Mouse (Mus musculus) 416B (cell line): Measurements from ENCODE around the gene AU015836.
"Not testable (repeated sequence)": the region's sequence is repeated elsewhere in the genome, so short reads cannot be mapped to it uniquely, and the experiment has no call there.

Experiments used
- DNase-seq: peaks from one replicate; pipeline ENCODE4 v3.0.0; 2011; ENCODE audit warnings: low read depth

Gene AU015836

DNA sequence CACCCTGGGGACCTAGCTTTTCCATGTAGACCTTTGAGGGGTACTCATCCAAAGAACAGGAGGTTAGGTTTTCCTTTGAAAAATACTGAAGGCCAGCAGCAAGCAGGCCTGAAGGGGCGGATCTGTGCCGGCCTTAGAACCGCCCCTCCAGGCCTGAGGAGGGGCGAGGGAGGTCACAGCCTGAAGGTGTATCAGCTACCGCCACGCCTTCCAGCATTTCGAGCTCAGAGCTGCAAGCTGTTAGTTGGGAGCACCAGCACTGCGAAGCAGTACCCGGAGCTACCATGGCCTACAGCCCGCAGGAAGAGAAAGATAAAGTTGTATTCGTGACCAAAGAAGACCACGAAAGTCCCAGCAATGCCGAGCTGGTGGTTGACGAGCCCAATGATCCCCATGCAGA, at the start of gene AU015836:
Gene AU015836, plus strand, starts transcription at position 216 of the 400 bp plus-strand sequence.
- DNase-seq, result no peak

- no peak for DNase-seq
These were observed 49.4 kb upstream of the AU015836 start for GRCm38 (mm10) chrX:93919017-93919416.

DNA sequence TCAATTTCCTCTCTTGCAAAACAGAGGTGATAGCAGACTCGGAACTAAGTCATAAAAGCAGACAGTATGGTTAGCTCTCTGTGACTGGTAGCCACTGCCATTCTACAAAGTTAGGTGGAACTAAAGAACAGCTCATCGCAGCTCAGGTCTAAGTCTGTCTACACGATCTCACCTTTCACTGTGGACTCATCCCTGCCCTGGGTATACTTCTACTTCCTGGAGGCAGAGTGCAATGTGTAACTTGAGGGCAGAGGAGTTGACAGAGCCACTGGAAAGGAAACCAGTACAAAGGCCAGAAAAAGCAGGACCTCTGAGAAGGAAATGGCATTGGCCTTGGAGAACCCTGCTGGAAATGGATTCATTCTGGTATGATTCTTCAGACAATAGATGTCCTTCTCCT, 40.1 kb upstream of the AU015836 start:
- DNase-seq, result peak; percentile 24

DNA sequence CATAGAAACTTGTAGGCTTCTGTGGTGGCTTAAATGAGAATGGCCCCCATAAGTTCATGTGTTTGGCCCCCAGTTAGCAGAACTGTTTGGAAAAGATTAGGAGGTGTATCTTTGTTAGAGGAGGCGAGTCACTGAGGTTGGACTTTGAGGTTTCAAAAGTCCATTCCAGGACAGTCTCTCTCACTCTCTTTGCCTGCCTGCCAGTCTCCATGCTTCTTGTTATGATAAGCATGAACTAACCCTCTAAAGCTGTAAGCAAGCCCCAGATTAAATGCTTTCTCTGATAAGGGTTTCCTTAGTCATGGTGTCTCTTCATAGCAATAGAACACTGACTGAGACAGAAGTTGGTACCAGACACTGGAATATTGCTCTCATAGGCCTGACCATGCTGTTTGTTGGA, 39.7 kb upstream of the AU015836 start:
- DNase-seq, result peak; percentile 59

DNA sequence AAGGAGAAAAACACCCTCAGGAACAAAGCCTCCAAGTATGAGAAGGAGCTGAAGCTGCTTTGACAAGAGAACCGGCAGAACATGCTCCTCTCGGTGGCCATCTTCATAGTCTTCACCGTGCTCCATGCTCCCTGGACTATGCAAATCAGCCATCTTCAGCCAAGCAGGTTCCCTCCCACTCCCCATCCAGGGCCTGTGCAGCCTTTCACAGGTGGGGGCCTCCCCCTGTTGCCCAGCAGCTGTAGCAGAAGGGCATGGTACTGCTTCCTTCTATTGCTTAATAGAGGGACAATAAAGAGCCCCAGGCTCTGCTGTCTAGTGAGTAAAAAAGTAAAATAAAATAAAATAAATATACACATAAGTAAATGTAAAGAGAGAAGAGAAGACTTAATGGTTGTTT, 36.8 kb upstream of the AU015836 start:
- DNase-seq, result no peak

DNA sequence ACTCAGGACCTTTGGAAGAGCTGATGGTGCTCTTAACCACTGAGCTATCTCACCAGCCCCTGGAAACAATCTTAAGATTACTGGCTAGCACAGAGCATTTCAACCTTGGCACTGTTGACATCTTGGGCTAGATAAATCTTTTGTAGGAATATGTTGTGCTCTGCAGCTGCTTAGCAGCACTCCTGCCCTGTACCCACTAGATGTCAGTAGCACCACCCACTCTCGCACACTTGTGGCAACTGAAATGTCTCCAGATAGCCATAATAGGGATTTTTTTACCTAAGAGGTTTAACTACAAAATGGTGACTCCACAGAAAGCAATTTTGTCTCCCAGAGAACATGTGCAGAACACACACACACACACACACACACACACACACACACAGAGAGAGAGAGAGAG, 11.7 kb upstream of the AU015836 start:
- DNase-seq, result peak; percentile 58

DNA sequence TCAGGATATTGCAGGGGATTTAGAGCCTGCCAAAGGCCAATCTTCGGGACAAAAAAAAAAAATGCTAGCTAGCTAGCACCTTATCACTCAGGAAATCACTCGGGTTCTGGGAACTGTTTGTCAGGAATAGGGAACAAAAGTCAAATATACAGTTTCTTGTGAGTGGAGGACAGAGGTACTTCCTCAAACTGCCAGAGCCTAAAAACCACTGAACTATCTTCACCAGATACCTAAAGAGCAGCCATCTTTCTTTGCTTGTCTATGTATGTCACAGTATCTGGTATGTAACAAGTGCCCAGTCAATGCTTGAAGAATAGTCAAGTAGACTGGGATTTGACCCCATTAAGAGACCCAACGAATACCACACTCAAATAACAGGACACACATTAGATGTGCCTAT, 10.0 kb upstream of the AU015836 start:
- DNase-seq, result peak; percentile 2

GRCm38 (mm10) chrX:93980341-93980740, 11.9 kb downstream of the AU015836 start:
- no peak for DNase-seq

DNA sequence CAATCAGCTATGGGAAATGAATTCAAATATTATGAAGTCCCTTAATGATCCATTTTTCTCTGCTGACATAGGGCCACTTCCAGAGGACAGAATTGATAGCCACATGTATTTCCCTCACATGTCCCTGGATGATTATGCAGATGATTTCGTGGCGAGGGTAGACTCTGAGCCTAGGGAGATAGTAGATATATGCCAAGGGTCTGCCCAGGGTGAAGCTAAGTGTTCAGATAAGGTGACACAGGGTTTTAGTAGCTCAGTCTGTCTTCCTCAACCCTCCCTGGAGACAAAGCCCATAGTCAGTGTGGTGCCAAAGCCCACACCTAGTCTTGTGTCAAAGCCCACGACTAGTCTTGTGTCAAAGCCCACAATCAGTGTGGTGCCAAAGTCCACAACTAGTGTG, 13.7 kb downstream of the AU015836 start:
- no peak for DNase-seq

GRCm38 (mm10) chrX:93985096-93985495, 16.6 kb downstream of the AU015836 start:
- not testable (repeated sequence) for DNase-seq

DNA sequence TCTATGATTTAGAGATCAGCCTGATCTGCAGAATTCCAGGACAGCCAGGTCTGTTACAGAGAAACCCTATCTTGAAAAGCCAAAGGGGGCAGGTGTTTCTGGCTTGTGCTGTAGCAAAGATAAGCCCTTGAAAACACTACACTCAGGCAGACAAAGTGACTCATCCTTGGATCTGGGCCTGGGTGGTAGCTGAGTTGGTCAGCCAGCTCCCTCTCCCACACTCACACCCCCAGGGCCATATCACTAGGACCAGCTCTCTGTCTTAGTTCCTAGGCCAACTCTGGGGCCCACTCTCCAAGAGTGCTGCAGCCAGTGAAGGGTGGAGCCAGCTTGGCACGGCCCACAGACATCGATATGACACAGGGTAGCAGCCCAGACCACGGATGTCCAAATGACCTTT, 38.5 kb downstream of the AU015836 start:
- peak; percentile 45 for DNase-seq

- no peak for DNase-seq
These were observed 41.0 kb downstream of the AU015836 start for GRCm38 (mm10) chrX:94009442-94009841.

DNA sequence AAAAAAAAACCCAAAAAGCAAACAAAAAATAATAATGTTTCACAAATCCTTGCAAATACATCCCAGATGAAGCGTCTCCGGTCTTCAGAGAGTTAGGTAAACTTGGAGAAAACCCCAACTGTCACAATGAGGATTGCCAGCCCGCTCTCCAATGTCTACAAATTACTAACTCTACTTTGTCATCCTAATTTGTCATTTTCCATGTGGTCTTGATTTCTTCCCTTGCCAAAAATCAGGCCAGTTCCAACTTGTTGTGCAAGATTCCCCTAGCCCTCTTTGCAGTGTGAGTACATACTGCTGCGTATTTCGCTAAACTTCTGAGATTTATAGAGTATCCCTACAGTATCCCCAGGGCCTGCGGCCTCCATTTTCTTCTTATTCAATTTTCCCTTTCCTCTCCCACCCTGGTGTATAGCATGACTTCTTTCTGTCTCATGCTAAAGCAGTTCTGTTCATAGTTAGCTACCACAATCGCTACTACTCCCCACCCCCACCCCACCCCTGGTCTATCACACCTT, 43.3 kb downstream of the AU015836 start:
- DNase-seq, result no peak

GRCm38 (mm10) chrX:94012479-94013167, 44.2 kb downstream of the AU015836 start:
- no peak for DNase-seq

DNA sequence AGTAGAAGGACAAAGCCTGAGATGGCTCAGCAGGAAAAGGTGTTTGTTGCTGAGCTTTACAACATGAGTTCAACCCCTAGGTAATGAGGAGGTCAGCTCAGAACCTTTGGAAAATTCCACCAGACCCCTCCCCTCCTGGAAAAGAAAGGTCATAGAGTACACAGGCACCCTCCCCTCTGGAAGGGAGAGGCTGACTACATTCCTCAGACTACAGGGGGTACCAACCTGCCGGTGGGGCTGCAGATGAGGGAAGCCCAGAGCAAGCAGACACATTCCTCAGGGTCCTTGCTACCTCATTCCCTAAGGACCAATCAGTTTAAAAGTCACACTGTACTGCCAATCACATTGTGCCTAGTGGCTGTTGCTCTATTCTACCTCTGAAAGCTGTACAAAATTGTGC, 48.4 kb downstream of the AU015836 start:
- no peak for DNase-seq

DNA sequence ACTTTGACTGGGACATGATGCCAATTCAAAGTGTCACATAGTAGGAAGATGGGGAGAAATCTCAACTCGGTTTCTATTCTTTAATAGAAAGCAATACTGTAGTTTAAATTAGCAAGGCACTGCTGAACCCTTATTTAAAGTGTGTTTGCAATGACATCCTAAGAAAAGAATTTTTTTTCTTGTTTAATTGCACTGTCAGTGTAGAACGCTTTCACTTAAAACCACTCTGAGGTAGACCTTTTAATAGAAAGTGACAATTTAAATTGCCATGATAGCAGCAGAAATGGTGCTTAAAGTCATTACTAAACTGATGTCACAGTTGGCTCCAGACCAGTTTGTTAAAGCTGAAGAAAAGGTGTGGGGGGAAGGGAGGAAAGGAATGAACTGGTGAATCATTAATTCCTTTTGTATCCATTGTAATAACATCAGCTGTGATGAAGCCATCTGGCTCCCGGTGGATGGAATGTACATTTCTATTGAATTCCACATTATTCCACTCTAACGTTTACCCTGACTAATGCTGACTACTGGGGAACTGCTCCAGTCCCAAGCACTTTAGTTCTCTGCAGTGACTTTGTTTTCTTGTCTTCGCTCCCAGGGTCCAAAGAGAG, 53.9 kb downstream of the AU015836 start:
- DNase-seq, result no peak
